Mouse (Mus musculus) small intestine, adult 2 months (tissue): ENCODE results near the gene Col10a1. TPM values are rescaled to one million over a fixed set of nuclear protein-coding genes. Genes with fewer than 3 reads are reported as not detected.
"Not testable (repeated sequence)": the region's sequence is repeated elsewhere in the genome, so short reads cannot be mapped to it uniquely, and the experiment has no call there.

Source experiments
- H3K27ac ChIP-seq: fragments of 200-500 bp; 2 replicates; pipeline ENCODE4 v1.5.1; 2012; ENCODE audit warnings: low read depth, low read length, control low read depth, inconsistent platforms; ENCODE audit not compliant: insufficient read depth
- H3K27me3 ChIP-seq: fragments of 200-500 bp; 2 replicates; pipeline ENCODE4 v1.6.1; 2012; ENCODE audit warnings: mild to moderate bottlenecking, moderate library complexity, low read length, inconsistent platforms; ENCODE audit not compliant: control insufficient read depth, insufficient read depth
- H3K36me3 ChIP-seq: fragments of 200-500 bp; 2 replicates; pipeline ENCODE4 v1.6.1; 2012; ENCODE audit warnings: mild to moderate bottlenecking, low read length, control low read depth, inconsistent platforms; ENCODE audit not compliant: control insufficient read depth, insufficient read depth
- H3K4me1 ChIP-seq: fragments of 200-500 bp; 2 replicates; pipeline ENCODE4 v1.6.1; 2012; ENCODE audit warnings: low read length, inconsistent platforms, mixed read lengths; ENCODE audit not compliant: control insufficient read depth, insufficient read depth, insufficient read length
- H3K4me3 ChIP-seq: fragments of 200-500 bp; 2 replicates; pipeline ENCODE4 v1.5.1; 2012; ENCODE audit warnings: low read depth, mild to moderate bottlenecking, control low read depth, inconsistent platforms, low read length, moderate library complexity
- CTCF ChIP-seq: fragments of 200-500 bp; IDR thresholded peaks from 2 replicates; pipeline ENCODE4 v1.5.1; 2012; ENCODE audit warnings: low read depth, mild to moderate bottlenecking, control low read depth, inconsistent platforms, low read length, moderate library complexity, mixed read lengths; ENCODE audit not compliant: insufficient replicate concordance, insufficient read length; ENCODE audit errors: extremely low read depth
- POLR2A ChIP-seq: fragments of 200-500 bp; IDR thresholded peaks from 2 replicates; pipeline ENCODE4 v1.6.1; 2012; ENCODE audit warnings: low read depth, mild to moderate bottlenecking, control low read depth, inconsistent platforms, low read length, moderate library complexity
- WGBS: fragments of 180-500 bp; shearing (Covaris S2); methylation state at CpG from one replicate; pipeline ENCODE4 v1.1.7; 2018; 5-methylcytosine and 5-hydroxymethylcytosine counted together
- polyA plus RNA-seq: library from polyadenylated mRNA; depleted of rRNA; stranded (reverse); fragments of >200 nt; gene quantifications from 2 replicates; pipeline ENCODE4 v1.2.3, GENCODE M21; 2012; rRNA removed

Col10a1 gene
- polyA plus RNA-seq, 1 experiment, result not detected

DNA sequence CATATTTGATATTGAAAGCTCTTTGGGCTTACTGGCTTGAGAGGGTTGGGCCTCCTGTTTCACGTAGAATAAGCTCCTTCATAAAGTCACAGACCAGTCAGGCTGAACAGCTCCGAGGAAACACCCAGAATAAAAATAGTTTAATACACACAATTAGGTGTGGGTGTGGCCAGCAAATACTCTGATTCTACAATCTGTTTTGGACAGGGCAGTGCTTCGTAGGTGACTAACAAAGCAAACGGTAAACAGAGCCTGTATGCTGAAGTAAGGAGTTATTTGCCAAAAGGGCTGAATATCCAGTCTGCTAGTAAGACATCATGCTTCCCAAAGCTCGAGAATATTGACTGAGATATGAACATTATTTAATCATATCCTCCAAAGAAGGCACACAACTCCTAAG is 4.1 kb upstream of the Col10a1 start:
- no peak overlapping the region for H3K27ac ChIP-seq
- H3K36me3 ChIP-seq, result peaks cover 1% of the 10 kb centered on the region; the same call in 1 of the 2 replicates
- H3K27me3 ChIP-seq, result no peaks in the 10 kb centered on the region
- 40% methylated on average over 5 of the region's 5 CpGs for WGBS
- H3K4me1 ChIP-seq, result no peaks in the 10 kb centered on the region
- no peak overlapping the region for H3K4me3 ChIP-seq
- TF ChIP-seq CTCF (no peak), POLR2A (no peak)

DNA sequence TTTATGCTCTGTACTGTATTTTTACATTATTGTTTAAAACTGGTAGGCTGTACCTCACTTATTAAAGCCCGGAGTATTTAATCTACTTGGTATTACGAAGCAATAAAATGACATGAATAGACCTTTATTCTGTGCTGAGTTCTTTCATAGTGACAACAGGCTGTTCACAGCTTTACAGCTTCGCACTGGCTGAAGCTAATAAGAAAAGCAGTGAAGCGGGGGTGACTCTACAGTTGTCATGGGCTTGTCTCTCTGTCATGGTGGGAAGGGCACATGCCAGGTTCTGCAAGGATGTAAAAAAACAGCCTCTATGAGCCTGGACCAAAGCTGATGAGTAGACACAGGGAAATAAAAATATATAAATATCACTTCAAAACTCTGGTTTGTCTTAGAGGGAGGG is 7.2 kb downstream of the Col10a1 start:
- H3K4me1 ChIP-seq, result no peaks in the 10 kb centered on the region
- peaks cover 11% of the 10 kb centered on the region for H3K36me3 ChIP-seq
- H3K27ac ChIP-seq, result no peak overlapping the region
- no peaks in the 10 kb centered on the region for H3K27me3 ChIP-seq
- TF ChIP-seq CTCF, result no peak
- TF ChIP-seq POLR2A, result no peak
- H3K4me3 ChIP-seq, result no peak overlapping the region
- 90% methylated on average over 4 of the region's 4 CpGs for WGBS

DNA sequence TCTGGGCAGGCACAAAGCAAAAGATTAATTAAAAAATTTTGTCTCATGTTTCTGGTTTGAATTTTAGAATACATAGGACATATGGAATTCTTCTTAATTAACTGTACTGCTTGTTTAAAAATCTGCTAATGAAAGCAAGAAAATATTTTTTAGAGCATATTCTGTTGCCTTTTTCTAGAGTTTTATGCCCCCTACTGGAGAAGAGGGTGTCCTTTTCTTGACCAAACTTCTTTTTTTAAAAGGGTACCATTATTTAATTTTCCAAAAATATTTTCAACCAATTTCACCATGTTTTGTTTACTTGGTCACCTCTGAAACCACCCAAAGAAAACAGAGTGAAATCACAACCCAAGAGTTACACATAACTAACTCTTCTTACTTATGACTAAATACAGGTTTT is 9.5 kb downstream of the Col10a1 start:
- Histone ChIP-seq H3K27ac (no peak overlapping the region), H3K27me3 (no peaks in the 10 kb centered on the region), H3K4me1 (no peaks in the 10 kb centered on the region), H3K4me3 (no peak overlapping the region), H3K36me3 (peaks cover 20% of the 10 kb centered on the region)
- no peak for TF ChIP-seq CTCF
- no peak for TF ChIP-seq POLR2A

DNA sequence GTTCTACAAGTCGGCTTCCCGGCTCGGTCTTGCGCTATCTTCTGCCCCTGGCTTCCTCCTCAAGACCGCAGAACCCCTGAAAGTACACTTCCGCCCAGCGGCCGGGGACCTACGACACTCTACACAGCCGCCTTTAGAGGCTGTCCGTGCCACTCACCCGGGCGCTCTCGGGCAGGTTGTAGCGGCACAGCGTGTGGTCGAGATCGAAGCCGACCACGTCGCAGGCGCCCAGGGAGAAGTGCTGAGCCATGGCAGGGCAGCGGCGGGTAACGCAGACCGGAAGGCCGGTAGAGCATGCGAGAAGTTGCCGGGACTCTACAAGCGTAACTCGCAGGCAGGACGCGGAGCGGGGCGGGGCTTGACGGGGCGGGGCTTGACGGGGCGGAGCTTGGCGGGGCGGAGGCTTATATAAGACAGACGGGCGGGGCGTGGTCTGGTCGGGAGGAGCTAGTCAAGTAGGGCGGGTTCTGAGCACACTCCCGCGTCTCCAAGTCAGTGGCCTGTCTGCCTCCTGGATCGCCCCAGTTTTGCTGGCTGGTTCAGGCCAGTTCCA is 28.5 kb downstream of the Col10a1 start, which contains the start of gene Nt5dc1:
TSS of gene Nt5dc1 (minus strand) at position 349 of the 553 bp plus-strand sequence.
- Histone ChIP-seq H3K27ac (peak within 1 kb of the TSS; percentile 86), H3K4me1 (peaks cover 4% of the 10 kb centered on the region; the same call in 1 of the 2 replicates), H3K27me3 (no peaks in the 10 kb centered on the region), H3K4me3 (peak within 1 kb of the TSS; percentile 100), H3K36me3 (no peaks in the 10 kb centered on the region)
- under 1% methylated on average over 48 of the region's 49 CpGs for WGBS
- TF ChIP-seq CTCF, result no peak
- TF ChIP-seq POLR2A, result peak; percentile 74

DNA sequence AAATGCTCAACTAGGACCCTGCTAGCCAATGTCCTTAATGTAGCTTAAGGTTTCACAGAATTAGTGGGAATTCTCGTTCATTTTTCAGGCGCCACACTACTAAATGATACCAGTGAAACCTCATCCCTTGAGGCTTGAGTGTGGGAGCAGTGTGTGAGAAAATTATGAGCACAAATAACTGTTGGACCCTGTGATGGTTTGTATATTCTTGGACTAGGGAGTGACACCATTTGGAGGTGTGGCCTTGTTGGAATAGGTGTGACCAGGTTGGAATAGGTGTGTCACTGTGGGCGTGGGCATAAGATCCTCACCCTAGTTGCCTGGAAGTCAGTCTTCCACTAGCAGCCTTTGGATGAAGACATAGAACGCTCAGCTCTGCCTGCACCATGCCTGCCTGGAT is 29.0 kb downstream of the Col10a1 start:
- 46% methylated on average over 4 of the region's 4 CpGs for WGBS
- not testable (repeated sequence) for H3K27me3 ChIP-seq, H3K4me1 ChIP-seq, H3K36me3 ChIP-seq
- Histone ChIP-seq H3K4me3 (peak overlapping the region; percentile 100), H3K27ac (peak overlapping the region; percentile 83)

DNA sequence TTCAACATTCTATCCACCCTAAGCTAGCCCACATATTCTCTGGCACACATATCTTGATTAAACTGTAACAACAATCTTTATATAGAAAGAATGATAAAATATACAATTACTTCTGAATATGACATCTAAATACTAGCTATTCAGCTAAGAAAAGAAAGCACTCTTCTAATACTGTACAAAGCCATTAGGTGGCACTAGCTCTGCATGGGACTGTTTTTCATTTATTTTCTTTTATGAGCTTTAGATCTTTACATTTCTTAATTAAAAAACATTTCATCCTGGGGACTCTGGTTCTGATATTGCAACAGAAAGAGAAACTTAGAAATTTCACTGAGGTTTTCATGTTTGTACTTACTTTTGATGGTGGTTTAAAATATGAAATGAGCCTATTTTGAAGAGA is 42.0 kb downstream of the Col10a1 start:
- no peak for TF ChIP-seq CTCF
- TF ChIP-seq POLR2A, result no peak
- Histone ChIP-seq H3K4me1 (no peaks in the 10 kb centered on the region), H3K27ac (no peak overlapping the region), H3K36me3 (no peaks in the 10 kb centered on the region), H3K27me3 (no peaks in the 10 kb centered on the region), H3K4me3 (no peak overlapping the region)

DNA sequence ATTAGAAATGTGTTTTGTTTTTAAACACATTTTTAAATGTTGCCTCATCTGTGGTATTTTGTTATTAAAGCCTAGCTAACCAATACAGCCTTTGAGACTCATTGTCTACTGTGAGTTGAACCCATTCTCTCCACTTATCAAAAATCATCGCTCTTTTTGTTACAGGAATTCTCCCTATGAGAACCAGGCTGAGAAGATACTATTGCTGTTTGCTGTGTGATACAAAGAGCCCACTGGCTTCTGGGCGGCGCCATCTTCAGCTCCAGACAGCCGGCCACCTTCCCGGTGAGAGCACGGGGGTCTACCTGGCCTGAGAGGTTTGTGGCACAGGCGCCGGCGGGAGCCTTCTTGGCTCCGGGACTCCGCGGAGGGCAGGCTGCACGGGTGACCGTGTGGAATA is 44.4 kb downstream of the Col10a1 start:
- H3K4me3 ChIP-seq, H3K27me3 ChIP-seq, H3K4me1 ChIP-seq, H3K36me3 ChIP-seq, H3K27ac ChIP-seq: not testable (repeated sequence)
- WGBS, result 94% methylated on average over 8 of the region's 14 CpGs

Other genes starting within 250 kb of the Col10a1 start
- 3.2 and 3.5 TPM in 2 replicates for gene Dse, start 182.3 kb upstream of the Col10a1 start, polyA plus RNA-seq
- 9.9 and 16.6 TPM in 2 replicates for gene Tspyl1, start 107.8 kb upstream of the Col10a1 start, polyA plus RNA-seq
- gene Tspyl4, start 92.5 kb upstream of the Col10a1 start, polyA plus RNA-seq, result 1.3 and 1.5 TPM in 2 replicates
- 1.9 and 4.5 TPM in 2 replicates for gene Nt5dc1, start 28.6 kb downstream of the Col10a1 start, polyA plus RNA-seq
- 11.5 and 13.0 TPM in 2 replicates for gene Frk, start 93.4 kb downstream of the Col10a1 start, polyA plus RNA-seq